Mouse (Mus musculus) heart, postnatal 0 days (tissue): ENCODE results near the gene Gtpbp4.
"Not testable (repeated sequence)": the region's sequence is repeated elsewhere in the genome, so short reads cannot be mapped to it uniquely, and the experiment has no call there.

Experiments
- CTCF ChIP-seq: IDR thresholded peaks from 2 replicates; pipeline ENCODE4 v1.5.1; 2016; ENCODE audit warnings: antibody characterized with exemption, control low read depth, low read depth
- EP300 ChIP-seq: IDR thresholded peaks from 2 replicates; pipeline ENCODE4 v1.6.1; 2016; ENCODE audit warnings: antibody characterized with exemption, low read depth

DNA sequence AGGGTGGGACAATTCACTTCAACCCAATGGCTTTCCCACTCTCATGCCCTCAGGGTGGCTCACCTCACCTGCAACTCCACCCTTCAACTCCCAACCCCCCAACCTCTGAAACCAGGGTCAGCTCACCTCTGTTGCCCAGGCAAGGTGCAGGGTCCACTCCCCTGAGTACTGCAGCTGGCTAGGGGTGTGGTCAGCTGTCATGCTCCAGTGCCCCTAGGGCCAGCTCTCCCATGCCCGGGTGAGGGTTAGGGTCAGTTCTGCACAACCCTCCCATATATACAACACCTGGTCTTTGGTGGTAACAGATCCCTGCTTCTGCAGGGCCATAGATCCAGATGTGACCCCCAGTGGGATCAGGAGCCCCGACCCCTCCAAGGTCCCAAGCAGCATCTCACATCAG, 40.8 kb downstream of the Gtpbp4 start:
- TF ChIP-seq EP300, CTCF: not testable (repeated sequence)
